In genomic region chr15:100225381-100225780, GRCm38 (mm10) we compare ENCODE assay signal across 28 mouse cellular contexts. TPM values are rescaled to one million over a fixed set of nuclear protein-coding genes. Genes with fewer than 3 reads are reported as not detected.
A peak's percentile ranks its signal among the peaks of the same experiment; 100 is the strongest.
DNase-seq lines count a peak whose midpoint lies in the region; ATAC-seq and TF ChIP-seq lines count a peak whose summit lies in the region.
"Had no signal": no experiment of that assay in that cellular context is flagged by ENCODE, and none has a peak within 500 bp of the region (broad histone marks: within the 10 kb centered on the region; RNA-seq: fewer than 3 reads in every experiment).

No protein-coding gene starts in this region.

- DNase-seq in cerebellum, adult 2 months = no peak
- no peak for DNase-seq in cerebellum, adult 11-12 months
- no peak for DNase-seq in heart, postnatal 4 days
- no peak for DNase-seq in limb, embryonic 10.5 days (ENCODE audit: low spot score)
- DNase-seq: adrenal gland, postnatal 10 days; gastrocnemius, postnatal 25 days; heart, postnatal 36 days; kidney, adult 18-20 months; lung, postnatal 4 days; thymus, adult 18-20 months; thymus, postnatal 36 days had no signal

- H3K27ac ChIP-seq in cerebellum, adult 2 months (ENCODE audit: insufficient read depth, low read length) = peak overlapping the region; percentile 63
- H3K27ac ChIP-seq in heart, embryonic 16.5 days (ENCODE audit: low read length) = peak overlapping the region; percentile 100
- peak overlapping the region; percentile 14; the same call in 1 of the 2 replicates for H3K27ac ChIP-seq in limb, embryonic 15.5 days
- H3K27ac ChIP-seq in limb, embryonic 10.5 days = no peak overlapping the region
- H3K27ac ChIP-seq in olfactory bulb, adult 2 months (ENCODE audit: insufficient read depth, low read depth, low read length) = 0 out of 2 replicates have a peak overlapping the region, but pooled peaks have one; percentile 15
- H3K27ac ChIP-seq: embryonic facial prominence, embryonic 12.5 days; midbrain, embryonic 15.5 days had no signal

- no peak overlapping the region for H3K4me2 ChIP-seq in heart, embryonic 16.5 days (ENCODE audit: low read depth, low read length)
- H3K4me2 ChIP-seq in limb, embryonic 15.5 days = no peak overlapping the region
- H3K4me2 ChIP-seq: embryonic facial prominence, embryonic 12.5 days; midbrain, embryonic 15.5 days had no signal

- peaks cover 9% of the 10 kb centered on the region for H3K36me3 ChIP-seq in heart, embryonic 16.5 days (ENCODE audit: control insufficient read depth, insufficient read depth)
- H3K36me3 ChIP-seq in limb, embryonic 15.5 days = no peaks in the 10 kb centered on the region
- peaks cover 23% of the 10 kb centered on the region for H3K36me3 ChIP-seq in limb, embryonic 10.5 days
- H3K36me3 ChIP-seq: midbrain, embryonic 15.5 days had no signal

- H3K4me1 ChIP-seq in cerebellum, adult 2 months (ENCODE audit: control insufficient read depth, insufficient read depth, low read length) = peaks cover 16% of the 10 kb centered on the region
- H3K4me1 ChIP-seq in heart, embryonic 16.5 days (ENCODE audit: control insufficient read depth, insufficient read depth, low read length) = peaks cover 22% of the 10 kb centered on the region
- H3K4me1 ChIP-seq in limb, embryonic 15.5 days = peaks cover 10% of the 10 kb centered on the region; the same call in 1 of the 2 replicates
- H3K4me1 ChIP-seq in limb, embryonic 10.5 days = peaks cover 13% of the 10 kb centered on the region
- H3K4me1 ChIP-seq in olfactory bulb, adult 2 months (ENCODE audit: control insufficient read depth, insufficient read depth, low read length) = peaks cover 6% of the 10 kb centered on the region; the same call in 1 of the 2 replicates

- whole genome bisulfite sequencing in cerebellum, adult 2 months = 51% methylated on average over 4 of the region's 4 CpGs
- WGBS in heart, embryonic 16.5 days = 88% methylated on average over 4 of the region's 4 CpGs
- 96% methylated on average over 4 of the region's 4 CpGs for WGBS in limb, embryonic 15.5 days
- 95% methylated on average over 4 of the region's 4 CpGs for WGBS in limb, embryonic 10.5 days
- WGBS in olfactory bulb, adult 2 months = 93% methylated on average over 4 of the region's 4 CpGs

- peaks cover 17% of the 10 kb centered on the region for H3K9me3 ChIP-seq in heart, embryonic 16.5 days (replicated peaks; ENCODE audit: control insufficient read depth, low read length)
- no peaks in the 10 kb centered on the region for H3K9me3 ChIP-seq in limb, embryonic 15.5 days
- 0 out of 2 replicates have a peak, but pooled peaks cover 6% of the 10 kb centered on the region for H3K9me3 ChIP-seq in limb, embryonic 10.5 days (replicated peaks)
- H3K9me3 ChIP-seq: midbrain, embryonic 15.5 days had no signal

- TF ChIP-seq POLR2A in cerebellum, adult 2 months (IDR thresholded peaks at IDR 0.05; ENCODE audit: borderline replicate concordance, insufficient read depth, low read length) = no peak
- no peak for TF ChIP-seq POLR2A in olfactory bulb, adult 2 months (IDR thresholded peaks at IDR 0.05; ENCODE audit: insufficient read depth, low read depth, low read length)

- H3K27me3 ChIP-seq in cerebellum, adult 2 months (ENCODE audit: control insufficient read depth, insufficient read depth, low read length) = no peaks in the 10 kb centered on the region
- H3K27me3 ChIP-seq in heart, embryonic 16.5 days (ENCODE audit: control insufficient read depth, insufficient read depth, low read length) = no peaks in the 10 kb centered on the region
- no peaks in the 10 kb centered on the region for H3K27me3 ChIP-seq in limb, embryonic 15.5 days
- no peaks in the 10 kb centered on the region for H3K27me3 ChIP-seq in limb, embryonic 10.5 days (ENCODE audit: low read depth, poor library complexity, severe bottlenecking)
- H3K27me3 ChIP-seq: embryonic facial prominence, embryonic 12.5 days; midbrain, embryonic 15.5 days had no signal

- no peak overlapping the region for H3K4me3 ChIP-seq in cerebellum, adult 2 months (replicated peaks; ENCODE audit: insufficient read depth, low read depth, low read length)
- no peak overlapping the region for H3K4me3 ChIP-seq in heart, embryonic 16.5 days (ENCODE audit: low read length)
- H3K4me3 ChIP-seq in limb, embryonic 15.5 days = no peak overlapping the region
- no peak overlapping the region for H3K4me3 ChIP-seq in limb, embryonic 10.5 days
- no peak overlapping the region for H3K4me3 ChIP-seq in olfactory bulb, adult 2 months (ENCODE audit: insufficient read depth, low read depth, low read length)
- H3K4me3 ChIP-seq: embryonic facial prominence, embryonic 12.5 days; midbrain, embryonic 15.5 days had no signal

- no peak for ATAC-seq in heart, embryonic 16.5 days (replicated peaks; ENCODE audit: extremely low read depth, insufficient read depth, low FRiP score)
- ATAC-seq in limb, embryonic 15.5 days (ENCODE audit: insufficient number of reproducible peaks, low FRiP score, low TSS enrichment, low read depth) = no peak
- ATAC-seq: inflammation-experienced regulatory T-cells, adult 6 months; midbrain, embryonic 15.5 days had no signal

- H3K9ac ChIP-seq in heart, embryonic 16.5 days (ENCODE audit: low read length) = no peak overlapping the region
- no peak overlapping the region for H3K9ac ChIP-seq in limb, embryonic 15.5 days
- H3K9ac ChIP-seq: embryonic facial prominence, embryonic 12.5 days; liver, embryonic 14.5 days; midbrain, embryonic 15.5 days had no signal

- no peak for TF ChIP-seq CTCF in cerebellum, adult 2 months (IDR thresholded peaks at IDR 0.05; ENCODE audit: borderline replicate concordance, insufficient read depth, low read depth, low read length)
- TF ChIP-seq CTCF in olfactory bulb, adult 2 months (IDR thresholded peaks at IDR 0.05; ENCODE audit: insufficient read depth, low read depth, low read length) = no peak

RNA-seq across cellular contexts. Expression of gene Atf1, which starts 2.2 kb away (rescaled TPM):
- polyA plus RNA-seq in cerebellum, adult 2 months (2012; rRNA removed) = 16.8 and 18.4 TPM in 2 replicates
- 35.6 and 44.1 TPM in 2 replicates for polyA plus RNA-seq in heart, embryonic 16.5 days (2015; fragmentation: Nextera tagmentation; extraction: Ambion mirVana)
- 10 to 100 TPM; 54.8 to 57.7 TPM for total RNA-seq in heart, postnatal 4 days (2021)
- 38.0 and 45.8 TPM in 2 replicates for polyA plus RNA-seq in limb, embryonic 15.5 days (2015; fragmentation: Nextera tagmentation; extraction: Ambion mirVana)
- 42.5 and 43.0 TPM in 2 replicates for polyA plus RNA-seq in limb, embryonic 10.5 days (2016; fragmentation: Nextera tagmentation; extraction: Ambion mirVana)
- not detected in 2 replicates for polyA plus RNA-seq in olfactory bulb, adult 2 months (2012; ENCODE audit: insufficient read depth, insufficient read length, low replicate concordance, missing spikeins)

RNA-seq across cellular contexts. Expression of gene Tmprss12, which starts 55.3 kb away (rescaled TPM):
- not detected in 2 replicates for polyA plus RNA-seq in cerebellum, adult 2 months (2012; rRNA removed)
- polyA plus RNA-seq in heart, embryonic 16.5 days (2015; fragmentation: Nextera tagmentation; extraction: Ambion mirVana) = not detected in 2 replicates
- not detected for total RNA-seq in heart, postnatal 4 days (2021)
- not detected in 2 replicates for polyA plus RNA-seq in limb, embryonic 15.5 days (2015; fragmentation: Nextera tagmentation; extraction: Ambion mirVana)
- not detected in 2 replicates for polyA plus RNA-seq in limb, embryonic 10.5 days (2016; fragmentation: Nextera tagmentation; extraction: Ambion mirVana)
- not detected in 2 replicates for polyA plus RNA-seq in olfactory bulb, adult 2 months (2012; ENCODE audit: insufficient read depth, insufficient read length, low replicate concordance, missing spikeins)
- total RNA-seq: adrenal gland, postnatal 10 days; gastrocnemius, postnatal 25 days; heart, adult 18-20 months; heart, postnatal 36 days; layer of hippocampus, postnatal 10 days; left cerebral cortex, adult 8-10 months had no signal
- polyA plus RNA-seq: embryonic facial prominence, embryonic 12.5 days; forebrain, embryonic 11.5 days; inflammation-experienced regulatory T-cells, adult 6 months; kidney, embryonic 16.5 days; large intestine, adult 2 months; limb, embryonic 11.5 days; liver, embryonic 14.5 days; lung, embryonic 16.5 days; midbrain, embryonic 15.5 days; neural tube, embryonic 14.5 days; small intestine, adult 2 months had no signal
